Comparison of ENCODE assay signal across 8 mouse cellular contexts in the genomic region with DNA sequence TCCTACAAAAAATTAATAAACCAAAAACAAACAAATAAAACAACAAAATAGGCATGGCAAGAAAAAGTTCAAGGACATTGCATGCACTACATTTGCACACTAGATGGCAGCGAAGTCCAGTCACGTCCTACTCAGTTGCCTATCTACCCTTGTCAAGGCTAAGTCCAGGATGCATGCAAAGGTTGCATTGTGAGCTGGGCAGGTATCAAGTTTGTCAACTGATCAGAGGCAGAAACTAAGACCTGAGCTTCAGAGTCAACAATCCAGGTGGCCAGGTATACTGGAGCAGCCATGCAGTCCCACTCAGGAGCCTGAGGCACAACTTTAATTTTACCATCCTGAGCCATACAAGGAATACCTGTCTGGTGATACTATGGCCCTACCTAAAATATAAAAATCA. TPM values are rescaled to one million over a fixed set of nuclear protein-coding genes. Genes with fewer than 3 reads are reported as not detected.
A peak's percentile ranks its signal among the peaks of the same experiment; 100 is the strongest.
DNase-seq lines count a peak whose midpoint lies in the region; TF ChIP-seq lines count a peak whose summit lies in the region.
"Had no signal": no experiment of that assay in that cellular context is flagged by ENCODE, and none has a peak within 500 bp of the region (broad histone marks: within the 10 kb centered on the region; RNA-seq: fewer than 3 reads in every experiment).

No protein-coding gene starts in this region.

- H3K9me3 ChIP-seq in CH12.LX (replicated peaks; ENCODE audit: low read length): no peaks in the 10 kb centered on the region

- DNase-seq in B cell, adult 2 months: peak; percentile 68 to 71
- peak; percentile 84 for DNase-seq in CH12.LX (ENCODE audit: extremely low read depth)
- peak; percentile 83 for DNase-seq in cerebellum, adult 9-10 months
- peak; percentile 61 to 72 for DNase-seq in heart, adult 2 months
- DNase-seq in kidney, adult 18-20 months: peak; percentile 74
- no peak for DNase-seq in lung, adult 2 months
- DNase-seq in retina, embryonic 14.5 days (ENCODE audit: low spot score): peak; percentile 79

- H3K27me3 ChIP-seq in CH12.LX (replicated peaks): no peaks in the 10 kb centered on the region
- H3K27me3 ChIP-seq in heart, adult 2 months (ENCODE audit: control insufficient read depth, insufficient read depth, low read length): no peaks in the 10 kb centered on the region

- intact Hi-C loops in heart, adult 2 months (cut with DNase I): loop anchor here (1.0 kb wide), 1 partner anchor 57 kb away; no protein-coding TSS in a partner anchor

- in situ Hi-C loops in CH12.LX (cut with MboI; ENCODE audit: low pct_ligation_motif_present, low pct_unique_long_range_greater_than_20kb, low sequenced_read_pairs): loop anchor here (5.0 kb wide), 1 partner anchor 54 kb away; no protein-coding TSS in a partner anchor

- TF ChIP-seq POLR2A in CH12.LX (IDR thresholded peaks at IDR 0.05; ENCODE audit: low read depth, low read length): peak; percentile 29; the same call in 1 of the 2 replicates
- TF ChIP-seq POLR2A in heart, adult 2 months (IDR thresholded peaks at IDR 0.05; ENCODE audit: insufficient read depth, low read depth, low read length): peak; percentile 45
- no peak for TF ChIP-seq POLR2A in lung, adult 2 months (IDR thresholded peaks at IDR 0.05; ENCODE audit: borderline replicate concordance, extremely low read depth, low read depth, low read length)

- no peak overlapping the region for H3K4me3 ChIP-seq in CH12.LX (replicated peaks in 1 of 3; ENCODE audit: low read depth in 2 of 3, low read length in 2 of 3, poor library complexity in 1 of 3)
- no peak overlapping the region for H3K4me3 ChIP-seq in heart, adult 2 months
- H3K4me3 ChIP-seq in lung, adult 2 months (replicated peaks; ENCODE audit: extremely low read depth, low read depth, low read length): no peak overlapping the region

- H3K9ac ChIP-seq in CH12.LX (ENCODE audit: insufficient read depth, low read depth): no peak overlapping the region
- no peak overlapping the region for H3K9ac ChIP-seq in heart, adult 2 months (ENCODE audit: low read depth, low read length)

- no peak for TF ChIP-seq EP300 in CH12.LX (IDR thresholded peaks at IDR 0.05; ENCODE audit: low read length)
- TF ChIP-seq EP300 in heart, adult 2 months (IDR thresholded peaks at IDR 0.05; ENCODE audit: insufficient read depth, low read depth, low read length): peak; percentile 97

- H3K36me3 ChIP-seq in CH12.LX (replicated peaks in 1 of 2; ENCODE audit: control insufficient read depth in 1 of 2, insufficient read depth in 1 of 2, low read length in 1 of 2): peaks cover 27 to 32% of the 10 kb centered on the region in 2 experiments
- peaks cover 30% of the 10 kb centered on the region for H3K36me3 ChIP-seq in heart, adult 2 months (ENCODE audit: control insufficient read depth, insufficient read depth, low read length)

- no peak overlapping the region for H3K4me2 ChIP-seq in CH12.LX (ENCODE audit: insufficient read depth, low read depth, poor library complexity, severe bottlenecking)

- H3K79me2 ChIP-seq in CH12.LX (replicated peaks; ENCODE audit: control insufficient read depth, extremely low read depth, insufficient read depth, poor library complexity, severe bottlenecking): peaks cover 25% of the 10 kb centered on the region
- peaks cover 1% of the 10 kb centered on the region for H3K79me2 ChIP-seq in heart, adult 2 months (replicated peaks; ENCODE audit: control insufficient read depth, insufficient read depth, low read length)

- no peak overlapping the region for H3K27ac ChIP-seq in CH12.LX (ENCODE audit: insufficient read depth, low read depth)
- H3K27ac ChIP-seq in heart, adult 2 months: peak overlapping the region; percentile 100; the same call in 1 of the 2 replicates
- H3K27ac ChIP-seq: macrophage had no signal

- dilution Hi-C loops in CH12.LX (cut with MboI; ENCODE audit: extremely low pct_ligation_motif_present, extremely low pct_unique_long_range_greater_than_20kb, low sequenced_read_pairs): no loop called here

- TF ChIP-seq RAD21 in CH12.LX (IDR thresholded peaks at IDR 0.05; ENCODE audit: low read depth, low read length): peak; percentile 99

- WGBS in heart, adult 2 months: 3% methylated on average over 2 of the region's 2 CpGs
- WGBS in lung, adult 2 months: 3% methylated on average over 2 of the region's 2 CpGs

- peak; percentile 56 to 96; a peak in 3 of 4 replicates for TF ChIP-seq CTCF in CH12.LX (conservative IDR thresholded peaks at IDR 0.05 in 1 of 2, IDR thresholded peaks at IDR 0.05 in 1 of 2; ENCODE audit: low read depth in 2 of 2, low read length in 2 of 2)
- peak; percentile 78 for TF ChIP-seq CTCF in heart, adult 2 months (IDR thresholded peaks at IDR 0.05)
- TF ChIP-seq CTCF in lung, adult 2 months (IDR thresholded peaks at IDR 0.05; ENCODE audit: insufficient read depth, low read length): peak; percentile 85

- H3K4me1 ChIP-seq in CH12.LX (ENCODE audit: control insufficient read depth in 1 of 2, insufficient read depth in 2 of 2): peaks cover 5 to 46% of the 10 kb centered on the region in 2 experiments; a peak in 3 of 4 replicates
- peaks cover 10% of the 10 kb centered on the region for H3K4me1 ChIP-seq in heart, adult 2 months (ENCODE audit: control insufficient read depth, insufficient read depth, low read length)
- peaks cover 22% of the 10 kb centered on the region for H3K4me1 ChIP-seq in lung, adult 2 months (ENCODE audit: control insufficient read depth, insufficient read depth, low read length)

TF ChIP-seq in CH12.LX, 34 proteins besides CTCF, POLR2A, EP300 and RAD21:
- TF ChIP-seq TCF12 (IDR thresholded peaks at IDR 0.05; ENCODE audit: low read depth, low read length) (no peak), MAX (IDR thresholded peaks at IDR 0.05; ENCODE audit: low read length) (no peak), KAT2A (IDR thresholded peaks at IDR 0.05; ENCODE audit: insufficient replicate concordance, low read length) (no peak), RCOR1 (conservative IDR thresholded peaks at IDR 0.05; ENCODE audit: low read depth, low read length) (0 out of 2 replicates have a peak, but pooled peaks have one; percentile 40), MAFK (IDR thresholded peaks at IDR 0.05; ENCODE audit: insufficient replicate concordance, low read length) (peak; percentile 58; the same call in 1 of the 2 replicates), MEF2A (IDR thresholded peaks at IDR 0.05; ENCODE audit: borderline replicate concordance, low read depth, low read length) (0 out of 2 replicates have a peak, but pooled peaks have one; percentile 28), E2F4 (IDR thresholded peaks at IDR 0.05; ENCODE audit: insufficient replicate concordance, low read depth, low read length) (no peak), MAZ (IDR thresholded peaks at IDR 0.05; ENCODE audit: low read depth, low read length) (0 out of 2 replicates have a peak, but pooled peaks have one; percentile 54), JUND (conservative IDR thresholded peaks at IDR 0.05; ENCODE audit: low read depth, low read length) (0 out of 2 replicates have a peak, but pooled peaks have one; percentile 21), SMC3 (IDR thresholded peaks at IDR 0.05; ENCODE audit: low read depth, low read length) (peak; percentile 98), NRF1 (IDR thresholded peaks at IDR 0.05; ENCODE audit: low read depth, low read length) (no peak), ETS1 (conservative IDR thresholded peaks at IDR 0.05; ENCODE audit: low read depth, low read length) (no peak), USF1 (IDR thresholded peaks at IDR 0.05; ENCODE audit: low read depth, low read length) (no peak), ZC3H11A (IDR thresholded peaks at IDR 0.05; ENCODE audit: low read depth, low read length) (peak; percentile 89), CHD1 (IDR thresholded peaks at IDR 0.05; ENCODE audit: low read depth, low read length) (no peak), MYC (IDR thresholded peaks at IDR 0.05; ENCODE audit: low read depth, low read length) (0 out of 2 replicates have a peak, but pooled peaks have one; percentile 67), JUN (IDR thresholded peaks at IDR 0.05; ENCODE audit: insufficient read depth, low read depth, low read length) (no peak), SIN3A (IDR thresholded peaks at IDR 0.05; ENCODE audit: low read length) (peak; percentile 40; the same call in 1 of the 2 replicates)

RNA-seq across cellular contexts. Expression of a gene that starts 21.9 kb away (rescaled TPM):
- total RNA-seq in CH12.LX (2012; rRNA removed) (49.8 and 55.0 TPM in 2 replicates), CH12.LX (2014; rRNA removed) (35.1 and 37.6 TPM in 2 replicates)
- polyA plus RNA-seq in CH12.LX (2012; ENCODE audit: insufficient read length, low read depth): 49.1 and 56.1 TPM in 2 replicates
- total RNA-seq in heart, adult 2 months (2021): 10 to 100 TPM; 57.2 to 70.0 TPM
- 95.6 and 113 TPM in 2 replicates for polyA plus RNA-seq in heart, adult 2 months (2012; rRNA removed)
- polyA plus RNA-seq in lung, adult 2 months (2012; rRNA removed): 113 and 116 TPM in 2 replicates

RNA-seq across cellular contexts. Expression of a gene that starts 52.4 kb away (rescaled TPM):
- total RNA-seq in CH12.LX (2012; rRNA removed) (0.17 and 0.51 TPM in 2 replicates), CH12.LX (2014; rRNA removed) (not detected in 2 replicates)
- polyA plus RNA-seq in CH12.LX (2012; ENCODE audit: insufficient read length, low read depth): not detected in 2 replicates
- 10 to 100 TPM; 30.7 to 34.2 TPM for total RNA-seq in heart, adult 2 months (2021)
- 61.3 and 61.5 TPM in 2 replicates for polyA plus RNA-seq in heart, adult 2 months (2012; rRNA removed)
- 236 and 238 TPM in 2 replicates for polyA plus RNA-seq in lung, adult 2 months (2012; rRNA removed)

Comparison
In these comparisons a context has a peak if more than half of its experiments do, and no peak if none do; other contexts are left out.
1. RNA of a gene that starts 52.4 kb away (polyA plus RNA-seq): 236 to 238 TPM in lung, adult 2 months and 61.3 to 61.5 TPM in heart, adult 2 months; not detected in CH12.LX; every median in the first group is over 10 times any median in the second.
2. Peak in every context shown above with its lines, with median percentiles within 50 percentile points of each other: CTCF ChIP-seq.